Mouse (Mus musculus) E14TG2a.4 (cell line): ENCODE measurements around the gene Cobl.

ENCODE experiments used
- CTCF ChIP-seq: conservative IDR thresholded peaks from 2 replicates; pipeline ENCODE4 v1.5.1; 2014; ENCODE audit warnings: low read length
- NANOG ChIP-seq: IDR thresholded peaks from 2 replicates; pipeline ENCODE4 v1.6.1; 2014; ENCODE audit warnings: borderline replicate concordance, low read length, mixed read lengths
- POU5F1 ChIP-seq: IDR thresholded peaks from 2 replicates; pipeline ENCODE4 v1.6.1; 2014; ENCODE audit warnings: low read length, borderline replicate concordance

DNA sequence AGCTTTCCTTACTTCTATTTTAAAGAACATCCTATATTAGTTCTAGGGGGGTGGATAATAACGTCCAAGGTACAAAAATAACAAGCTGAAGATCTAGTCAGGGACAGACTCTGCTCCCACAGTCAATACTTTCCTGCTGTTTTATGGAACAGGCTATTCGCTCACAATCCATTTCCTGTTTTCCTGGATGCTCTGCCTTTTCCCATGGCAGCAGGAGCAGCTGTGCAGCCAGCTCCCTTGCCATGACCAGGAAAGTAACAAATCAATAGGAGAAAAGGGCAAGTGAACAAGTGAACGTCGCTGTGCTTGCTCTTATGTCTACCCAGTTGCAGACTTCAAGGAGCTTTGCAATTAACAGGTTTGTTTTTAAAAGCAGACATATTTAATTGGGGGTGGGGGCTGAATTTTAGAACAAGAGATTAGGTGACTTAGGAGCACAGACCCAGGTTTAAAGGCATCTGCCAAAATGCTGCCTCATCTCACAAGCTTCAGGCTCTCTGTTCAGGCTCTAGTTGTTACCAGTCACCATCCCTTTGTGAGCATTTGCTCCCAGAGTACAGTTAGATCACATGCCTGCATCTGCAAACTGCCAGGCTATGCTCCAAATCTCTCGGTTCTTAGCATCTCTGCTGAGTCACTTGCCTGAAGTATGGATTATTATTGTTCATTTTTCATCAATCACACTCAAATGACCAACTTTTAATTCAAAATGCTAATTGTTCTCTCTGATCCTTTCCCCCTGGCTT lies 164.9 kb downstream of the Cobl start:
- TF ChIP-seq CTCF = no peak
- no peak for TF ChIP-seq POU5F1
- TF ChIP-seq NANOG = no peak
